Mouse (Mus musculus): Measurements from ENCODE around the gene Gdpd1.

DNA sequence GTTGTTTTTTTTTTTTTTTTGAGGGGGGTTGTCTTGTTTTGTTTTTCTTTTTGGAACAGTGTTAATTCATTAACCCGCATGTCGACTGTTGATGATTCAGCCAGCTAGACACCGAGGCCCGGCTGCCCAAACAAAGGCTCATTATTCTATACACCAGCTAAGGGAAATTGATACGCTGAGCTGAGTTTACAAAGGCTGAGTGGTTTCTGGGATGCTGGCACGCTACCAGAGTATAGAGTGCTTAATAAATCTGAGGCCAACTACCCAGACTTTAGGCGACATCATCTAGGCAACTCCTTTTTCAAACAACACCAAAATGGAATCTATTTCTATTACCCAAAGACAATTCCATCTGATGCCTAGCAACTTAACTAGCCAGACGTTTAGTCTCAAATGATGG lies 66.5 kb downstream of the Gdpd1 start:
- TF ChIP-seq CTCF (IDR thresholded peaks at IDR 0.05; ENCODE audit: extremely low read depth, insufficient read depth, low read length) (no peak), POLR2A (IDR thresholded peaks at IDR 0.05; ENCODE audit: extremely low read depth, insufficient read depth, low read length) (no peak)

Data from cortical plate, adult 2 months (tissue).